Mouse (Mus musculus) intestine, embryonic 15.5 days (tissue): ENCODE data around the gene Mmp7. TPM values are rescaled to one million over a fixed set of nuclear protein-coding genes. Genes with fewer than 3 reads are reported as not detected.

Source experiments
- polyA plus RNA-seq: library from polyadenylated mRNA; unstranded; fragments of >200 nt; fragmentation: Nextera tagmentation; extraction: Ambion mirVana; gene quantifications from 2 replicates; pipeline ENCODE4 v1.2.1, GENCODE M21; 2015

Mmp7 gene
- polyA plus RNA-seq, 1 experiment from 2014 or later = 0.58 TPM

Other genes with a start within 250 kb of the Mmp7 start
- gene Mmp3, start 246.3 kb upstream of the Mmp7 start, polyA plus RNA-seq = not detected in 2 replicates
- 0.21 TPM in 1 of 2 replicates, not detected in the other for gene Mmp10, start 189.7 kb upstream of the Mmp7 start, polyA plus RNA-seq
- gene Mmp8, start 133.6 kb upstream of the Mmp7 start, polyA plus RNA-seq = 0.67 and 0.94 TPM in 2 replicates
- gene Mmp27, start 120.7 kb upstream of the Mmp7 start, polyA plus RNA-seq = not detected in 2 replicates
- gene Mmp20, start 63.9 kb upstream of the Mmp7 start, polyA plus RNA-seq = 0.14 and 0.21 TPM in 2 replicates
- 68.8 and 78.8 TPM in 2 replicates for gene Tmem123, start 72.0 kb downstream of the Mmp7 start, polyA plus RNA-seq
- gene Birc2, start 145.0 kb downstream of the Mmp7 start, polyA plus RNA-seq = 28.9 and 32.1 TPM in 2 replicates
- gene Birc3, start 181.1 kb downstream of the Mmp7 start, polyA plus RNA-seq = 11.7 and 11.9 TPM in 2 replicates